Comparison of ENCODE assay signal across 12 mouse cellular contexts in the genomic region with DNA sequence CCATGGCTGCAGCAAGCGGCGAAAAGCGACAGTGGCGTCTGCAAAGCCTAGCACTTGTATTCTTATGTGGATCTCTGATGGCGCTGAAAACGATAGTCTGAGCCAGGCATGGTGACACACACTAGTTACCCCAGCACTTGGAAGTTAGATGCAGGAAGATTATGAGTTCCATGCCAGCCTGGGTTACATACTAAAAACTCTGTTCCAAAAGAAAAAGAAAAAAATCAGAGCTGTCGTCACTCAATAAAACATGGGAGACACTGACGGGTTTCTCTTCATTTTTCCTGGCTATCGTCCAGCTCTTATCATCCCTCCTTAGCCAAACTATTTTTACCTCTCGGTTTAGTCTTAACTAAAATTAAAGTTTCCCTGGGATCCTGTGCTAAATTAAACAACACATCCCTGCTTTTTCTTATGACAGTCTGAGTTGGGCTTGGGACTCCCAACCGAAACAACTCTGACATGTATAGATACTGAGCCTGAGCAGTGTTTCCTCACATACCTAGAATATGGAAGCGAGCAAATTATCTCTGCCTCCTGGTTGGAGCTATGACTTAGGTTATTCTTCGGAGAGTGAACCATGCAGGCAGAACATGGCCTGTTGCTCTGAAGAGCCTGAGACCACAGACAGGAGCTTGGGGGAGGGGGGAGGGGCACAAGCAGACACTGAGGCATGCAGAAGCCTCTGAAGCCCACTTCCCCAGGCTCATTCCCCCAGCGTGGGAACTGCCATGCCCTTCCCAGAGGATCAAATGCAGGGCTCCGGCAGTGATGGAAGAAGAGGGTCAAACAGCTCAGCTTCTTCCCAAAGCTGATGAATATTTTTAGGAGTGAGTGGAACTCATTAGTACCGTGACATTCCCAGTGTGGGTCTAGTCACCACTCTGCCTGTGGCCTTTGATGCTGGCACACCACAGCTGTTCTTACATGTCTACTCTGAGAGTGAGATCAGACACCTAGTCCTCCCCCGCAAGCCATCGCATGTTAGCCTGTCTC.
A peak's percentile ranks its signal among the peaks of the same experiment; 100 is the strongest.
DNase-seq lines count a peak whose midpoint lies in the region; ATAC-seq and TF ChIP-seq lines count a peak whose summit lies in the region.
"Had no signal": no experiment of that assay in that cellular context is flagged by ENCODE, and none has a peak within 500 bp of the region (broad histone marks: within the 10 kb centered on the region; RNA-seq: fewer than 3 reads in every experiment).

No protein-coding gene starts in this region.

- no peak for DNase-seq in heart, adult 11 months
- DNase-seq in neural tube, embryonic 10.5 days (ENCODE audit: extremely low spot score, low spot score) = peak; percentile 26
- no peak for DNase-seq in liver, embryonic 11.5 days (ENCODE audit: low spot score)
- DNase-seq in thymus, postnatal 4 days = peak; percentile 39
- DNase-seq in left cerebral cortex, adult 2 months (ENCODE audit: extremely low spot score in 1 of 2, low spot score in 2 of 2) = no peak
- DNase-seq in cerebellum, adult 18-20 months = no peak
- DNase-seq: cerebellum, adult 2 months; kidney, adult 11 months; right cerebral cortex, postnatal 14 days had no signal

- TF ChIP-seq CTCF in left cerebral cortex, adult 2 months (IDR thresholded peaks at IDR 0.05) = no peak

- no peak overlapping the region for H3K4me3 ChIP-seq in heart, embryonic 11.5 days (ENCODE audit: low read depth, low read length)
- no peak overlapping the region for H3K4me3 ChIP-seq in neural tube, embryonic 15.5 days (replicated peaks)
- no peak overlapping the region for H3K4me3 ChIP-seq in liver, embryonic 11.5 days (ENCODE audit: low read depth, low read length)
- no peak overlapping the region for H3K4me3 ChIP-seq in left cerebral cortex, adult 2 months

- peaks cover 10% of the 10 kb centered on the region for H3K4me1 ChIP-seq in heart, embryonic 11.5 days (ENCODE audit: control insufficient read depth, insufficient read depth, low read length)
- H3K4me1 ChIP-seq in neural tube, embryonic 15.5 days = no peaks in the 10 kb centered on the region
- H3K4me1 ChIP-seq in liver, embryonic 11.5 days (replicated peaks; ENCODE audit: control insufficient read depth, insufficient read depth, low read length) = 0 out of 2 replicates have a peak, but pooled peaks cover 2% of the 10 kb centered on the region

- no peaks in the 10 kb centered on the region for H3K27me3 ChIP-seq in heart, embryonic 11.5 days (ENCODE audit: control insufficient read depth, insufficient read depth, low read length)
- H3K27me3 ChIP-seq in neural tube, embryonic 15.5 days (replicated peaks) = no peaks in the 10 kb centered on the region
- H3K27me3 ChIP-seq in liver, embryonic 11.5 days (replicated peaks; ENCODE audit: control insufficient read depth, insufficient read depth, low read length) = no peaks in the 10 kb centered on the region
- H3K27me3 ChIP-seq: CH12.LX had no signal

- no peaks in the 10 kb centered on the region for H3K36me3 ChIP-seq in heart, embryonic 11.5 days (ENCODE audit: control insufficient read depth, insufficient read depth, low read length)
- H3K36me3 ChIP-seq in neural tube, embryonic 15.5 days = no peaks in the 10 kb centered on the region
- no peaks in the 10 kb centered on the region for H3K36me3 ChIP-seq in liver, embryonic 11.5 days (ENCODE audit: control insufficient read depth, insufficient read depth, low read length)

- ATAC-seq in heart, embryonic 11.5 days (replicated peaks; ENCODE audit: insufficient number of reproducible peaks, low FRiP score, low TSS enrichment) = no peak; the same call in 1 of the 2 replicates
- ATAC-seq in neural tube, embryonic 15.5 days (ENCODE audit: low FRiP score) = no peak
- no peak for ATAC-seq in liver, embryonic 11.5 days (replicated peaks; ENCODE audit: low FRiP score)

- 41% methylated on average over 18 of the region's 18 CpGs for WGBS in heart, embryonic 11.5 days (ENCODE audit: insufficient replicate concordance)
- 87% methylated on average over 18 of the region's 18 CpGs for WGBS in neural tube, embryonic 15.5 days
- WGBS in liver, embryonic 11.5 days = 68% methylated on average over 18 of the region's 18 CpGs

- peak overlapping the region; percentile 18; the same call in 1 of the 2 replicates for H3K4me2 ChIP-seq in heart, embryonic 11.5 days
- no peak overlapping the region for H3K4me2 ChIP-seq in neural tube, embryonic 15.5 days
- H3K4me2 ChIP-seq in liver, embryonic 11.5 days = no peak overlapping the region

- intact Hi-C loops in left cerebral cortex, adult 2 months (cut with DNase I) = no loop called here

- H3K9me3 ChIP-seq in heart, embryonic 11.5 days (replicated peaks; ENCODE audit: control insufficient read depth, low read length) = no peaks in the 10 kb centered on the region
- no peaks in the 10 kb centered on the region for H3K9me3 ChIP-seq in neural tube, embryonic 15.5 days (replicated peaks)
- H3K9me3 ChIP-seq in liver, embryonic 11.5 days (ENCODE audit: control insufficient read depth, low read length) = no peaks in the 10 kb centered on the region

- peak overlapping the region; percentile 24; the same call in 1 of the 2 replicates for H3K27ac ChIP-seq in heart, embryonic 11.5 days (ENCODE audit: low read depth, low read length)
- no peak overlapping the region for H3K27ac ChIP-seq in neural tube, embryonic 15.5 days (replicated peaks)
- peak overlapping the region; percentile 25; the same call in 1 of the 2 replicates for H3K27ac ChIP-seq in liver, embryonic 11.5 days (ENCODE audit: low read depth, low read length)
- no peak overlapping the region for H3K27ac ChIP-seq in left cerebral cortex, adult 2 months

- no peak overlapping the region for H3K9ac ChIP-seq in heart, embryonic 11.5 days (ENCODE audit: low read depth, low read length)
- no peak overlapping the region for H3K9ac ChIP-seq in neural tube, embryonic 15.5 days (replicated peaks)
- no peak overlapping the region for H3K9ac ChIP-seq in liver, embryonic 11.5 days (ENCODE audit: low read depth, low read length)

Comparison
In these comparisons a context has a peak if more than half of its experiments do, and no peak if none do; other contexts are left out.
1. H3K27ac ChIP-seq: peak in heart, embryonic 11.5 days (single experiment) and liver, embryonic 11.5 days (single experiment); none in neural tube, embryonic 15.5 days (single experiment) and left cerebral cortex, adult 2 months (single experiment).
2. DNase-seq: peak in neural tube, embryonic 10.5 days (single experiment) and thymus, postnatal 4 days (single experiment); none in heart, adult 11 months (single experiment), liver, embryonic 11.5 days (single experiment), left cerebral cortex, adult 2 months (0 of 2) and cerebellum, adult 18-20 months (0 of 2).